Mouse (Mus musculus): ENCODE data around the gene Bcl9l. TPM values are rescaled to one million over a fixed set of nuclear protein-coding genes. Genes with fewer than 3 reads are reported as not detected.

Bcl9l gene
- polyA plus RNA-seq, 1 experiment from 2014 or later = 8.7 TPM

- Histone ChIP-seq H3K36me3 (ENCODE audit: control insufficient read depth, insufficient read depth, low read length) (no peaks in the 10 kb centered on the region), H3K4me2 (ENCODE audit: low read depth, low read length, severe bottlenecking) (peak overlapping the region; percentile 99), H3K4me1 (replicated peaks; ENCODE audit: control insufficient read depth, insufficient read depth, low read length) (peaks cover 10% of the 10 kb centered on the region; the same call in 1 of the 2 replicates), H3K27me3 (ENCODE audit: control insufficient read depth, insufficient read depth, low read length) (no peaks in the 10 kb centered on the region), H3K4me3 (ENCODE audit: low read depth, low read length) (peak overlapping the region; percentile 65), H3K27ac (ENCODE audit: low read depth, low read length) (peak overlapping the region; percentile 97), H3K9me3 (ENCODE audit: control insufficient read depth, low read length) (no peaks in the 10 kb centered on the region), H3K9ac (ENCODE audit: low read length) (peak overlapping the region; percentile 80)
- ATAC-seq (replicated peaks; ENCODE audit: low FRiP score) = peak; percentile 68
- 1% methylated on average over 29 of the region's 29 CpGs for WGBS
- DNase-seq (ENCODE audit: low spot score) = no peak
Observed at GRCm38 (mm10) chr9:44478959-44479605, 3.5 kb upstream of the Bcl9l start.

GRCm38 (mm10) chr9:44479628-44480428, 2.8 kb upstream of the Bcl9l start:
- DNase-seq (ENCODE audit: low spot score) = peak; percentile 88
- 1% methylated on average over 26 of the region's 26 CpGs for WGBS
- H3K9ac ChIP-seq (ENCODE audit: low read length) = peak overlapping the region; percentile 80
- H3K27ac ChIP-seq (ENCODE audit: low read depth, low read length) = peak overlapping the region; percentile 97
- H3K27me3 ChIP-seq (ENCODE audit: control insufficient read depth, insufficient read depth, low read length) = no peaks in the 10 kb centered on the region
- peak; percentile 31 for ATAC-seq (replicated peaks; ENCODE audit: low FRiP score)
- H3K4me1 ChIP-seq (replicated peaks; ENCODE audit: control insufficient read depth, insufficient read depth, low read length) = peaks cover 10% of the 10 kb centered on the region; the same call in 1 of the 2 replicates
- H3K9me3 ChIP-seq (ENCODE audit: control insufficient read depth, low read length) = no peaks in the 10 kb centered on the region
- H3K36me3 ChIP-seq (ENCODE audit: control insufficient read depth, insufficient read depth, low read length) = no peaks in the 10 kb centered on the region
- H3K4me3 ChIP-seq (ENCODE audit: low read depth, low read length) = peak overlapping the region; percentile 65
- H3K4me2 ChIP-seq (ENCODE audit: low read depth, low read length, severe bottlenecking) = peak overlapping the region; percentile 99

GRCm38 (mm10) chr9:44482112-44482511, 513 bp upstream of the Bcl9l start:
- Histone ChIP-seq H3K4me3 (ENCODE audit: low read depth, low read length) (peak overlapping the region; percentile 96), H3K9ac (ENCODE audit: low read length) (no peak overlapping the region)
- WGBS = 8% methylated on average over 3 of the region's 3 CpGs

GRCm38 (mm10) chr9:44483041-44483509, 450 bp downstream of the Bcl9l start:
- DNase-seq (ENCODE audit: low spot score) = no peak

More at GRCm38 (mm10) chr9:44482112-44482511, 513 bp upstream of the Bcl9l start:
- Histone ChIP-seq H3K4me2 (ENCODE audit: low read depth, low read length, severe bottlenecking) (peak overlapping the region; percentile 89), H3K9me3 (ENCODE audit: control insufficient read depth, low read length) (no peaks in the 10 kb centered on the region), H3K4me1 (replicated peaks; ENCODE audit: control insufficient read depth, insufficient read depth, low read length) (peaks cover 30% of the 10 kb centered on the region), H3K36me3 (ENCODE audit: control insufficient read depth, insufficient read depth, low read length) (no peaks in the 10 kb centered on the region), H3K27me3 (ENCODE audit: control insufficient read depth, insufficient read depth, low read length) (no peaks in the 10 kb centered on the region), H3K27ac (ENCODE audit: low read depth, low read length) (no peak overlapping the region)
- DNase-seq (ENCODE audit: low spot score) (no peak), ATAC-seq (replicated peaks; ENCODE audit: low FRiP score) (no peak; the same call in 1 of the 2 replicates)

GRCm38 (mm10) chr9:44483510-44484044, 952 bp downstream of the Bcl9l start:
- under 1% methylated on average over 12 of the region's 12 CpGs for WGBS

More at GRCm38 (mm10) chr9:44483041-44483509, 450 bp downstream of the Bcl9l start:
- Histone ChIP-seq H3K4me2 (ENCODE audit: low read depth, low read length, severe bottlenecking) (peak overlapping the region; percentile 89), H3K9ac (ENCODE audit: low read length) (peak overlapping the region; percentile 89), H3K27ac (ENCODE audit: low read depth, low read length) (peak overlapping the region; percentile 90), H3K36me3 (ENCODE audit: control insufficient read depth, insufficient read depth, low read length) (no peaks in the 10 kb centered on the region), H3K27me3 (ENCODE audit: control insufficient read depth, insufficient read depth, low read length) (no peaks in the 10 kb centered on the region), H3K4me1 (replicated peaks; ENCODE audit: control insufficient read depth, insufficient read depth, low read length) (peaks cover 32% of the 10 kb centered on the region), H3K9me3 (ENCODE audit: control insufficient read depth, low read length) (no peaks in the 10 kb centered on the region), H3K4me3 (ENCODE audit: low read depth, low read length) (peak overlapping the region; percentile 96)
- no peak for ATAC-seq (replicated peaks; ENCODE audit: low FRiP score)
- WGBS = 0% methylated on average over 32 of the region's 39 CpGs

GRCm38 (mm10) chr9:44484311-44485104, 1.9 kb downstream of the Bcl9l start:
- DNase-seq (ENCODE audit: low spot score) = no peak
- H3K27ac ChIP-seq (ENCODE audit: low read depth, low read length) = no peak overlapping the region
- no peaks in the 10 kb centered on the region for H3K27me3 ChIP-seq (ENCODE audit: control insufficient read depth, insufficient read depth, low read length)
- H3K4me3 ChIP-seq (ENCODE audit: low read depth, low read length) = peak overlapping the region; percentile 96
- H3K4me1 ChIP-seq (replicated peaks; ENCODE audit: control insufficient read depth, insufficient read depth, low read length) = peaks cover 44% of the 10 kb centered on the region
- no peaks in the 10 kb centered on the region for H3K9me3 ChIP-seq (ENCODE audit: control insufficient read depth, low read length)
- no peak for ATAC-seq (replicated peaks; ENCODE audit: low FRiP score)
- WGBS = 45% methylated on average over 7 of the region's 7 CpGs
- peak overlapping the region; percentile 89 for H3K4me2 ChIP-seq (ENCODE audit: low read depth, low read length, severe bottlenecking)
- H3K36me3 ChIP-seq (ENCODE audit: control insufficient read depth, insufficient read depth, low read length) = no peaks in the 10 kb centered on the region
- peak overlapping the region; percentile 89; the same call in 1 of the 2 replicates for H3K9ac ChIP-seq (ENCODE audit: low read length)

More at GRCm38 (mm10) chr9:44483510-44484044, 952 bp downstream of the Bcl9l start:
- H3K36me3 ChIP-seq (ENCODE audit: control insufficient read depth, insufficient read depth, low read length) = no peaks in the 10 kb centered on the region
- H3K27me3 ChIP-seq (ENCODE audit: control insufficient read depth, insufficient read depth, low read length) = no peaks in the 10 kb centered on the region
- H3K4me3 ChIP-seq (ENCODE audit: low read depth, low read length) = peak overlapping the region; percentile 96
- peaks cover 34% of the 10 kb centered on the region for H3K4me1 ChIP-seq (replicated peaks; ENCODE audit: control insufficient read depth, insufficient read depth, low read length)
- ATAC-seq (replicated peaks; ENCODE audit: low FRiP score) (peak; percentile 25; the same call in 1 of the 2 replicates), DNase-seq (ENCODE audit: low spot score) (peak; percentile 83)
- H3K27ac ChIP-seq (ENCODE audit: low read depth, low read length) = peak overlapping the region; percentile 90; the same call in 1 of the 2 replicates
- H3K4me2 ChIP-seq (ENCODE audit: low read depth, low read length, severe bottlenecking) = peak overlapping the region; percentile 89
- peak overlapping the region; percentile 89 for H3K9ac ChIP-seq (ENCODE audit: low read length)
- no peaks in the 10 kb centered on the region for H3K9me3 ChIP-seq (ENCODE audit: control insufficient read depth, low read length)

GRCm38 (mm10) chr9:44485105-44485515, 2.5 kb downstream of the Bcl9l start:
- Histone ChIP-seq H3K9ac (ENCODE audit: low read length) (no peak overlapping the region), H3K4me2 (ENCODE audit: low read depth, low read length, severe bottlenecking) (peak overlapping the region; percentile 89), H3K36me3 (ENCODE audit: control insufficient read depth, insufficient read depth, low read length) (no peaks in the 10 kb centered on the region), H3K27ac (ENCODE audit: low read depth, low read length) (no peak overlapping the region), H3K27me3 (ENCODE audit: control insufficient read depth, insufficient read depth, low read length) (no peaks in the 10 kb centered on the region), H3K4me1 (replicated peaks; ENCODE audit: control insufficient read depth, insufficient read depth, low read length) (peaks cover 50% of the 10 kb centered on the region), H3K4me3 (ENCODE audit: low read depth, low read length) (peak overlapping the region; percentile 96; the same call in 1 of the 2 replicates), H3K9me3 (ENCODE audit: control insufficient read depth, low read length) (no peaks in the 10 kb centered on the region)
- 33% methylated on average over 6 of the region's 6 CpGs for WGBS
- DNase-seq (ENCODE audit: low spot score) (no peak), ATAC-seq (replicated peaks; ENCODE audit: low FRiP score) (no peak)

All from forebrain, embryonic 11.5 days (tissue).